Mouse (Mus musculus) E14TG2a.4 (cell line): Measurements from ENCODE around the gene Knstrn.

Source experiments
- CTCF ChIP-seq: conservative IDR thresholded peaks from 2 replicates; pipeline ENCODE4 v1.5.1; 2014; ENCODE audit warnings: low read length
- POU5F1 ChIP-seq: IDR thresholded peaks from 2 replicates; pipeline ENCODE4 v1.6.1; 2014; ENCODE audit warnings: low read length, borderline replicate concordance

DNA sequence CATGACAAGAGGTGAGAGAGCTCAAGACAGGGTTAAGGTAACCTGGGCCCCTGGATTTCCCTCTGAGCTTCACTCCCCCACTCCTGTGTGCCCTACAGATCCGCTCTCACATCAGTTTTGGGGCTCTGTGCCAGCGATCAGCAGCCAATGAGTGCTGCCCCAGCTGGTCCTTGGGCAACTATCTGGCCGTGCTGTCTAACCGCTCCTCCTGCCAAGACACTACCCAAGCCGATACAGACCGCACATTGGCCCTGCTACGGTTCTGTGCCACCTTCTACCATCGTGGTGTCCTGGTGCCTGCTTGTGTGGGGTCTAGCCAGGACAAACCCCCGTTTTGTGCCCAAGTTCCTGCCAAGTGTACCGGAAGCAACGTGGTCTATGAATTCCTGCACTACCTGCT, 24.3 kb upstream of the Knstrn start:
- TF ChIP-seq CTCF (no peak), POU5F1 (no peak)
